Mouse (Mus musculus): ENCODE measurements around the gene Poldip2.

DNA sequence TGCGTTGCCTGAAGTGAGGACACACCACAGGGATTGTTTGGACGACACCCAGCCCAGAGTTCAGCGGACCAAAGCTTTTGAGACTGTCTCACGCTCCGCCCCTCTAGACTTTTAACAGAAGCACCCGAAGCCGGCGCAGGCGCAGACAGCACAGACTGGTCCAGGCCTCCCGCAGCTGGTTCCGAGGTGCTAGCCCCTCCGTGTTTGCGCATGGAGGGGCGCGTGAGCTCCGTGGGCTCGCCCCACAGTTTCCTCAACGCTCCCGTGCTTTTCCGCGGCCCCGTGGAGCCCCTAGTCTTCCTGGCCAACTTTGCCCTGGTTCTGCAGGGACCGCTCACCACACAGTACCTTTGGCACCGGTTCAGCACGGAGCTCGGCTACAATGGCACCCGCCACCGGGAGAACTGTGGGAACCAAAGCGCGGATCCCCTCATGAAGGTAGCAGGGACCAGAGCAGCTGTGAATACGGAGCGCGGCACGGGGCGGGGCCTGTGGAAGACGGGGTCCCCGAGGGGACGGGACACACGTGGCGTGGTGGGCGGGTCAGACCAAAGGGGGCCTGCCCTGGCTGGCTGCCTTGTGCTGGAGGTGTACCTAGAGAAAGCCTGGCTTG is 46.3 kb upstream of the Poldip2 start, which contains the start of gene Slc46a1:
- TF ChIP-seq GATA1 (IDR thresholded peaks at IDR 0.05; ENCODE audit: borderline replicate concordance, low read length) (no peak), FLI1 (IDR thresholded peaks at IDR 0.05; ENCODE audit: low read length) (no peak)

Measured in megakaryocyte, embryonic 14.5 days (primary cell).